Mouse (Mus musculus): ENCODE results near the gene Eps8l1.
"Not testable (repeated sequence)": the region's sequence is repeated elsewhere in the genome, so short reads cannot be mapped to it uniquely, and the experiment has no call there.

Gene Eps8l1

DNA sequence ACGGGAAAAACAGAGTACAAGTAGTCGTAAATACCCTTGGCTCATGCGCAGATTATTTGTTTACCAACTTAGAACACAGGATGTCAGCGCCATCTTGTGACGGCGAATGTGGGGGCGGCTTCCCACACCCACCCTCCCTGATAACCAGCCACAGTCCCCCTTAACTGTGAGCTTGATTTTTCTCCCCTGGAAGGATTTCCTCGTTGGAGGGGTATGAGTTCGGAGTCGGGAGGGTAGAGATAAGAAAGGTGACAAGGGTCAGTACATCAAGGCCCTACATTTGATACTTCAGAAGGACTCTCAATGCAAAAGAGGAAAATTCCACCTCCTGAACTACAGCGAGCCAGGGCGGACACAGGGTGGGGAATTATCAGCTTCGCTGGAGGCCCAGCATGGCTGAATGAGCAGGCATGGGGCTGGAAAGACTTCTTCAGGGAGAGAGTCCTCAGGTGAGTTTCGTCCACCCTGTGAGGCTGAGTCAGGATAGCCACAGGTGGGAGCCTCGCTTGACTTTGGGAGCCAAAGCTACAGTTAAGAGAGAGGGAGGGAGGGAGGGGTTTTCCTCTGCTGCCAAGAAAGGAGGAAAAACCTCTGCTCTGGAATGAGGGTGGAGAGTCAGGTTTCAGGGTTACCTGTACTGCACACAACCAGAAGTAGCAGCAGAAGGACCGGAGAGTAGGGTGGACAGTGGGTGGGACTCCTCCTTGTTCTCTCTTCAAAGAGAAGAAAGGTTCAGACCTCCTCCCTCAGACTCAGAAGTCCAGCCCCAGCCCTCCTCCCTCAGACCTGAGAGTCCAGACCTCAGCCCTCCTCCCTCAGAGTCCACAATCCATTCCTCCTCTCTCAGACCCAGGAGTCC is at the start of gene Eps8l1:
Eps8l1 (plus strand) TSS at position 99 of the 859 bp plus-strand sequence.
- DNase-seq: no peak

DNA sequence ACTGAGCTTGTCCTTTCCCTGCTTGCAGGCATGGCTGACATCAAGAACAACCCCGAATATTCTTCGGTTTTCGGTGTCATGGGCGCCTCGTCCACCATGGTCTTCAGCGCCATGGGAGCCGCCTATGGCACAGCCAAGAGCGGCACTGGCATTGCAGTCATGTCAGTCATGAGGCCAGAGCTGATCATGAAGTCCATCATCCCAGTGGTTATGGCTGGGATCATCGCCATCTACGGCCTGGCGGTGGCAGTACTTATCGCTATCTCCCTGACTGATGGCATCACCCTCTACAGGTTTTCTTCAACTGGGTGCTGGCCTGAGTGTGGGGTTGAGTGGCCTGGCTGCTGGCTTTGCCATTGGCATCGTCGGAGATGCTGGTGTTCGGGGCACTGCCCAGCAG is 48.1 kb upstream of the Eps8l1 start:
- not testable (repeated sequence) for DNase-seq

DNA sequence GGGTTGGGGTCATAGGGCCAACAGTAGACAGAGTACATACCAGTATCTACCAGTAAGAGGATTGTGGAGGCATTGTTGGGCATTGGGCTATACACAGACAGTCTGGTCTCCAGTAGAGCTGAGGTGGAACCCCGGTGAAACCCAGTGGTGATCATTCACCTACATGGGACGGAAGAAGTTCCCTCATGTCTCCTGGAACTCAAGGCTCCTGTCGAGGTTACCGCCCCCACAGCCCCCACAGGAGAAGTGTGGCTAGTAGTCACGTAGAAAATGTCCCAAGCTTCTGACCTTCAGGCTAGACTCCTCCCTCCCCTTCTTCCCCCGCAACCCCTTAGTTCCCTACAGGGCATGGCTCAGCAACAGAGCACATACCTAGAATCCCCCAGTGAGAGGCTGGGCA is 40.8 kb upstream of the Eps8l1 start:
- no peak for DNase-seq

DNA sequence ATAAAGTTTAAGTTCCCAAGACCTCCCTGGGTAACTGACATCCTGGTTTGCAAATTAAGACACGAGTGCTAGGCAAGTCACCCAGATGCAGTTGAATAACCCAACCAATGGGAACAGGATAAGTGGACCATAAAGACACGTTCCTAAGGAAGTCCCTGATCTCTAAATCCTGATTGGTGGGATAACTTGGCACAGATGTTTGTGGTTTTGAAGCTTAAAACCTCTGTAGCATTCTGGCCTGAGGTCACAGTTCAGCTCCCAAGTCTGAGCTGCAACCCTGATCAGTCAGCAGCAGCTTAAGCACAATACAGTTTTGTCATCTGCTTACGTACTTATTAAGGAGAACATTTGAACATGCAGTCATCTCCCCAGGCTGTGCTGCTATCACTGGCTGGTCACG is 40.2 kb upstream of the Eps8l1 start:
- DNase-seq: no peak

DNA sequence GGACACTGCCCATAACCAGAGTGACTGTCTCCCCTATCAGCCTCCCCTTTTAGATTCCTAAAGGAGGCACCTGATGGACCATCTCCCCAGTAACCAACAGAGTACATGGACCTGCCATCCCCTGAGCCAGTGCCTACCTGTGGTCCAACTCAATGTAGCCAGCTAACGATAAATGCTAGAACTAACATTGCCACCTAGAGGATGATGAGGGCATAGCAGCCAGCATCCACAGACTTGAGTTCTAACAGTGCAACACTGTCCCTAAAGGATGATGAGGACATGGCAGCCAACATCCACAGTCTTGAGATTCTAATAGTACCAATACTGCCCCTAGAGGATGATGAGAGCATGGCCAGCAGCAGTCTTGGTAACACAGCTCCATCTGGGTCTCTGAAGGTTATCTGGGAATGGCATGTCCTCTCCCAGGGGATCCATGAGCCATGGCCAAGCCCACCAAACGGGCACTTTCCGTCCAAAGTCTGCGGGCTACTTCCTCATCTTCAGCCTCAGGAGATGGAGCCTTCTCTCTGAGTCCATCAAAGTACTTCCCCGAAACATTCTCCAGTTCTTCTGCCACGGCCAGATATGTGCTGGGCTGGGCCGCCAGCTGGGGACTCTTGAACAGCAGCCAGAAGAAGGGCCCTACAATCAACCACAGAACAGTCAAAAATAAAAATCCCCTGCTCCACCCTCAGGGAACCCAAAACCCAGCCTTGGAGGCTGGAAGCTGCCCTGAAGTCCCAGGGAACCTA is 33.1 kb upstream of the Eps8l1 start:
- peak; percentile 85 for DNase-seq

DNA sequence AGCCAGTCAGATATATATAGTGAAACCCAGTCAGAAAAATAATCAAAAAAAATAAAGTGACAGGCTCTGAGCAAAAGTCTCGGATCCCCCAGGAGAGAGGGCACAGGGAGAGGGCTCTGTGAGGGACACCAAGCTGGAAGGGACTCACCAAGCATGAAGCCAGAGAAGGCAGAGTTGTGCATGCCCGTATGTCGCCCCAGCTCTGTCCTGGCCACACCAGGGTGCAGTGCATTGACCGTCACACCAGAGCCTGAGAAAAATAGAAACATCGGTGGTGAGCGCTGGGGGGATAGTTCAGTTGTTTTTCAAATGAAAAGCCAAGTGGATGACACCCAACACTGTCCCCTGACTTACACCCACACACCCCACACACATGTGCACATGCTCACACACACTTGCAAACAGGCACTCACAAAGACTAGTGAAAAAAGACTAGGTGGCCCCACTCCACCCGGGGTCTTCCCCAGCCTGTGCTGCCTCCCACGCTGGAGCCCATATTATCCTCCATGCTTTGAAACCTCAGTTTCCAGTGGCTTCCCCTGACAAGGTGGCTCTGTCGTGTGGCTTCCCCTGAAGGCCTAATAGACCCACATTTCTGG is 30.1 kb upstream of the Eps8l1 start:
- DNase-seq: no peak

DNA sequence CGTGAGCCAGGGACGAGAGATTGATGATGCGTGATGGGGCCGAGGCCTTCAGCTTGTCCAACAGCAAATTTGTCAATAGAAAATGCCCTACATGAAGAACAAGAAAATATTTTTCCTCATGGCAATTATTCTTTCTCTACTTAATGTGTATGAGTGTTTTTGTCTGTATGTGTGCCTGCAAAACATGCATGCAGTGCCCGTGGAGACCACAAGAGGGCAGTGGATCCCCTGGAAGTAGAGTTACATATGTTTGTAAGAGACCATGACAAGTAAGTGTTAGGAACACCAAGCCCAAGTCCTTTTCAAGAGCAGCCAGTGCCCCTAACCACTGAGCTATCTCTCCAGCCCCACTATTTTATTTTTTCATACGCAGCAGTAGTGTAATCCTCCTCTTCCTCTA is 28.9 kb upstream of the Eps8l1 start:
- DNase-seq: no peak

DNA sequence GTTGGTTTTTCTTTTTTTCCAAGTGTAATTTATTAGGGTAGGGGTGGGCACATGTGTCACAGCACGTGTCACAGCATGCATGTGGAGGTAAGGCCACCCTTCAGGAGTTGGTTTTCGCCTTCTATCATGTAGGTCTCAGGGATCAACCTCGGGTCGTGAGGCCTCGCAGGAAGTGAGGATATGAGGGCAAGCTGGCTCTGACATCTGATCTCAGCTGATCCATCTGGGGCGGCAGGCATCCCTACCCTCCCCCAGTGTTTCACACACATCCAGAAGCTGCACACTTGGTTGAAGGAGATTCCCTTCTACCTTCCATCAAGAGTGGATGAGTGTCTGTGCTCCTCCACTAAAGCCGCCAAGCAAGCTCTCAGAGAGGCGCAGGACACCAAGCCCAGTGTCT is 28.4 kb upstream of the Eps8l1 start:
- DNase-seq: no peak

DNA sequence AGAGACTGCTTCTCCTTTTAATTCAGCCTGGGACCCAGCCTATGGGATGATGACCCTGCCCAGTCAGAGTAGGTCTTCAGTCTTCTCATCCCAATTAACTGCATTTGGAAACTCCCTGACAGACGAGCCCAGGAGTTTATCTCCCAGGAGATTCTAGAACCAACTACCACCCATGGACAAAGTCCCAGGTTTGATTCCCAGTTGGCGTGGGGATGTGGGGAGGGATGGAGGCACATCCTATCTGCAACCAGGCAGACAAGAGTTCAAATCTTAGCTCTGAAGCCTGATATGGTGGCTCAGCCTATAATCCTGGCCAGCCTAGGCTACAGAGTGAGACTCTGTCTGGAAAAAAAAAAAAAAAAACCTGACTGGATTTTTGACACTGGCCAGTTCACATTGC is 22.8 kb upstream of the Eps8l1 start:
- no peak for DNase-seq

DNA sequence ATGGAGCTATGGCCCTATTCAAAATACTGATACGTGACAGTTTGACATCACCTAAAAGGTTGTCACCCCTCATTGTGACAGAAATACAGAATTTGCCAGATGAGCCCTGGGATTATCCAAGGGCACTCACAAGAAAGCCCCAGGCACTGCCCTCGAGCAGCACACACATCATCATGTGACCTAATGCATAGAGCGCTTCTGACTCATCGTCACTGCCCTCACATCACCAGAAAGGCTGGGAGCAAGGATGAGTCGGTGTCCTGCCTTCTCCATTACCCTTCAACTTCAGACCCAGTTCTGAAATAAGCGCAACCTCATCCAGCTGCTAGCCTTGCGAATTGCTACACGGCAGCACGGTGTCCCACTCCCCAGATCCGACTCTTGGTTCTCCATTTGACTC is 19.9 kb upstream of the Eps8l1 start:
- no peak for DNase-seq

DNA sequence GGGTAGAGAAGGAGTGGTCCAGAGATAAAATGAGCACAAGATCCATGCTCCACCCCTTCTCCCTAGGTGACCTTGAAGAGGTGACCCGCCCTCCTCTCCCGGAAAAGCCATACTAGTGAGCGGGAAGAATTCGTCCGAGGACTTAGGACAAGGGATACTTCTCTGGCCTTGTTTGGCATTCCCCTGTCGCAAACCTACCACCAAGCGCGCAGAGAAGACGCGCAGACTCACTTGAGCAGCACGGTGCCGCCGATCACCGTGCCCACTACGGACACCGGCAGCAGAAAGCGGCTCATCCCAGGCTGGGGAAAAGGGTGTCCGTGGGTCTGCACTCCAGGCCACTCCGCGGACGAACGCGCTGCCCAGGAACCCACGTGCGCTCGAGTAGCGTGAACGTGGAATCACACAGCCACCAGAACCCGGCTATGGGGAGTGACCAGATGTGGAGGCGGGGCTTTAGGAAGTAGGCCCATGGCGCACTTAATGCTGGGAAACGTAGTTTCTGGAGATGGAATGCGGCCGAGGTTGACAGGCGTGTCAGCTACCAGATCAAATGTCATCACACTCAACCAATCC is 15.2 kb upstream of the Eps8l1 start, which contains the start of gene Rdh13:
Rdh13 (minus strand) TSS at position 434 of the 576 bp plus-strand sequence.
- peak; percentile 91 for DNase-seq

DNA sequence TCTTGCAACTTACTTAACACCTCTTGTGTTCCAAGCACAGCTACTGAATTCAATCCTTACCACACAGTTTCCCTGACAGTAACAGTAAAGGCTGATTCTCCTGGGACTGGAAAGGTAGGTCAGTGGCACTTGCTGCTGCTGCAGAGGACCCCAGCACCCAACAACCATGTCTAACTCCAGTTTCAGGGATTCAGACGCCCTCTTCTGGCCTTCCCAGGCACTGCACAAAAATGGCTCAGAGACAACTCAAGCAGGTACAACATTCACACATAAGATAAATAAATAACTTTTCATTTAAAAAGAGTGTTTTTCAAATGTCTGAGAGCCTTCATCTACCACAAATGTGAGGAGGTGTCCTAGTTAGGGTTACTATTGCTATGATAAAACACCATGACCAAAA is 13.3 kb upstream of the Eps8l1 start:
- DNase-seq: peak; percentile 34

DNA sequence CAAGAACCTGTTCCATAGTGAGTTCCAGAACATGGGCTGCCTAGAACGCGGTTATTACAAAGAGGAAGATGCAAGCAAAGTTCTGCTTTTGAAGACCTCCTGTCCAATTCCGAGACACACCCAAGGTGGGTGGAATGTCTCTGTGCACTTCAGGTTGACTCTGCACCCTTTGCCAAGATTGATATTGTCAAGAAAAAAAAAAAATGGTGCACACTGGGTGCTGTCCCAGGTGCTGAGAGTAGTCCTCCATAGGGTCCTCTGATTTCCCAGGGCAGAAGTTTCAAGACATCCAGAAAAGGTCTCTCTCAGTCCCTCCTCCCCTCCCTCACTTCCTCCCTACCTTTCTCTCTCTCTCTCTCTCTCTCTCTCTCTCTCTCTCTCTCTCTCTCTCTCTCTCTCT is 12.0 kb upstream of the Eps8l1 start:
- no peak for DNase-seq

DNA sequence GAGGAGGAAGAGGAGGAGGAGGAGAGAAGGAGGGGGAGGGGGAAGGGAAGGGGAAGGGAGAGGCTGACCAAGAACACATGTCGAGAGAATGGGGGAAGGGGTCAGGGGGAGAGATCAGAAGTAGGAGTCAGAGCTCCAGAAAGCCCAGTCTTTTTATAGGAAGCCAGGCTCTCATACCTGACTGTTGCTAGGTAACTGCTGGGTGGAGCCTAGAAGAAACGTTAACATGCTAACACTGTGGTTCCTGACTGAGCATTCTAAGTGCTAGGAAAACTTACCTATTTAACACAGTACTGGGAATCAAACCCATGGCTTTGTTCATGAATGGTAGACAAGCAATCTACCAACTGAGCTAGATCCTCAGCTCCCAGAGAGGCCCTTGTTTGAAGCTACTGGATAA is 11.3 kb upstream of the Eps8l1 start:
- no peak for DNase-seq

DNA sequence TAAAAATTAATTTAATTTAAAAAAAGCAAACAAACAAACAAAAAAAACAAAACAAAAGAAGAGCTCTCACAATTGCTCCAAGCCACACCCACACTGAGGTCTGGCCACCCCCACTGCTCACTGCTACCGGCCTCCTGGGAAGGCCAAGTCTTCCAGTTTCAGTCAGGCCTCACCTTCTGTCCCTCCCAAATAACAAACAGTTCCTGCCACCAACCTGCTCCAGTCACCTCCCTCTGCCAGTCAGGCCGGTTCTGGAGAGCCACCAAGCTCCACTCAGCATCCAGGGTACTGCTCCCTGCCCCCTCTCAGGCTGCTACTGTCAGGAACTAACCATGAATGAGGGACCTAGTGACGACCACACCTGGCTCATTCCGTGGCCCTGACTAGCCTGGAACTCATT is 7.8 kb upstream of the Eps8l1 start:
- DNase-seq: no peak

DNA sequence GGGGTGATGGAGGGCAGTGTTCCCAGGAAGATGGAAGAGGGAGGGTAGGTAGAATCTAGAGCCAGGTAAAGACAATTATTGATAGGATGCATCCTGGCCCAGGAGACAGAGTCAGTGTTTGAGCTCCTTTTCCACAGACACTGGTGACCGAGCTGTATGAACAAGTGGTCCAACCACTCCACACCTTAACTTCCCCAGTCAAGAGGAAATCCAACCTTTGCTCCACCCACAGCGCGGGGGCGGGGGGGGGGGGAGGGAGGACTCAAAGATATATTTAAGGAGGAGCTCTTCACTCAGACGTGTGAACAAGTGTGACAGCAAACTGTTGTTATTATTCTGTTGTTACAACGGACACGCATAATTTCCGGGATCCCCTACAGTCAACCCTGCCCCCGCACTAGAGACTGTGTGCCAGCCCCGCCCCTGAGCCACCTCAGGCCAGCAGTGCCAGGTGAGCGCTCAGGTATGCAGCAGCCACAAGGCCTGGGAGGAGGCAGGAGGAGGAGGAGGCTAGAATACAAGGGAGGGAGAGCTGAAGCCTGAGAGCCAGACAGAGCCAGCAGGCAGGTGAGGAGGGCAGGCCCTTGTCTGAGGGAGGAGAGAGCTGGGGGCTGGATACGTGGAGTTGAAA is 3.8 kb downstream of the Eps8l1 start:
- no peak for DNase-seq

DNA sequence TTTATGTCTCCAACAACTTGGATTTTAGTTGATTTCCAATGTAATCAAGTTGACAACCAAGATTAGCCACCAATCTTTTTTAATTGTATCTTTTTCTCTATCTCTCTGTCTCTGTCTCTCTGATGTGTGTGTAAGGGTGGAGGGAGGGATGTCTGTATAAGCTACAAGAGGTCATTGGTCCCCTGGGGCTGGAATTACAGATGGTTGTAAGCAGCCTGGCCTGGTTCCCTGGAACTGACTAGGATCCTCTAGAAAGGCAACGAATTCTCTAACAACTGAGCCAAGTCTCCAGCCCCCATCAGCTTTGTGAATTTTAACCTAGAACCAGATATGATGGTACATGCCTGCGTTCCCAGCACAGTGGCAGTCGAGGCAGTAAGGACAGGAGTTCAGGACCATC is 7.3 kb downstream of the Eps8l1 start:
- no peak for DNase-seq

DNA sequence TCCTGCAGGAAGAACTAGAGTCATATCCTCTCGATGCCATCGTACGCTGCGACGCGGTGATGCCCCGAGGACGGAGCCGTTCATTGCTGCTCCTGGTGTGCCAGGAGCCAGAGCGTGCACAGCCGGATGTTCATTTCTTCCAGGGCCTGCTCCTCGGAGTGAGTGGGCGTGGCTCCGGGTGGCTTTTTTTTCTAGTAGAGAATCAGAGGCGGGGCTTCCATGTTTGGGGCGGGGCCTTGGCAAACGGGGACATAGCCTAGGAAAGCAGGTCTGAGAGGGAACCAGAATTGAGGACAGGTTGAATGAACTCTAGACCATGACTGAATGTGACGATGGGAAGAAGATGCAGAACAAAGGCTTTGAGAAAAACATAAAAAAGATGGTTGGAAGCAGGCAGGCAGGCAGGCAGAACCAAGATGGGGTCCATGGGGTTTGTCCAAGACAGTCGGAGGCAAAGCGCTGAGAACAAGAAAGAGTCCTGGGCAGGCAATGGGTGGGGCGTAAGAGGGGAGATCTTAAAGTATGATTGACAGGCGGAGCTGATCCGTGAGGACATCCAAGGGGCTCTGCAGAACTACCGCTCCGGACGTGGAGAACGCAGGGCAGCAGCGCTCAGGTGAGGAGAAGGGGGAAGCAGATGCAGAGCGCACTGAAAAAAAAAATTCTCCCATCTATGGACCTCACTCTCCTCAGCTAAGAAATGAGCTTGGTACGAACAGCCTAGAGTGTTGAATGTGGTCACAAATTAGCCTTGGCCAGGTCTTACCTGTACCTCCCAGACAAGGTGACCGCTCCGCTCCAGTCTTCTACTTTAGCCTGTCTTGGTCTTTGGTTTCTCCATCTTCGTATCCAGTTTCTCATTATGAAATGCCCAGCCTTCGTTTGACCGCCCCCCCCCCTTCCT is 10.1 kb downstream of the Eps8l1 start:
- peak; percentile 69 for DNase-seq

DNA sequence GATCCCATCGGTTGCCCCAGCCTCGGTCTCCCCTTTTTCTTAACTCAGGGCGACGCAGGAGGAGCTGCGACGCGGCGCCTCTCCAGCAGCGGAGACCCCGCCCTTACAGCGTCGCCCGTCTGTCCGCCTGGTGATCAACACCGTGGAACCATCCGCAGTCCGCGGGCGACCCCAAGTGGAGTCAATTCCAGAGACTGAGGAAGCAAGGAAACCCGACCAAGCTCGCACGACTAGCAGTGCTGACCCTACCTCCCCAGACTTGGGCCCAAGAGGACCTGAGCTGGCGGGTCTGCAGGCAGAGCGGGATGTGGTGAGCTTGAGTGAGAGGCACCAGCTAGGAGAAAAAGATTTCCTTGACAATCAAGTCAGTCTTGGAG is 10.7 kb downstream of the Eps8l1 start:
- DNase-seq: peak; percentile 62

DNA sequence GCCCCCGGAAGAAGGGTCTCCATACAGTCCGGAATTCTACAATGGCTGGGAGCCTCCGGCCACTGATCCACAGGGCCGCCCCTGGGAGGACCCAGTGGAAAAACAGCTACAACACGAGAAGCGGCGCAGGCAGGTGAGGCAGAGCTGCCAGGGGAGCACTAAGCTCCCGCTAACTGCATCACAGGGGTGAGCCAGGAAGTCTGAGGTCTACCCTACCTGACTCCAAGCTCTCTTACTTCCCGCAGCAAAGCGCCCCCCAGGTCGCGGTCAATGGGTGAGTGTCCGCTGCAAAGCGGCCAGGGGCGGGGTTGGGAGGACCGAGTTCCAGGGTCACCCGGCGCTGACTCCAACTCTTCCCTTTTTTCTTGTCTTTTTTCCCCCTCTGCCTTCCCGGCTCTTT is 13.5 kb downstream of the Eps8l1 start:
- no peak for DNase-seq

DNA sequence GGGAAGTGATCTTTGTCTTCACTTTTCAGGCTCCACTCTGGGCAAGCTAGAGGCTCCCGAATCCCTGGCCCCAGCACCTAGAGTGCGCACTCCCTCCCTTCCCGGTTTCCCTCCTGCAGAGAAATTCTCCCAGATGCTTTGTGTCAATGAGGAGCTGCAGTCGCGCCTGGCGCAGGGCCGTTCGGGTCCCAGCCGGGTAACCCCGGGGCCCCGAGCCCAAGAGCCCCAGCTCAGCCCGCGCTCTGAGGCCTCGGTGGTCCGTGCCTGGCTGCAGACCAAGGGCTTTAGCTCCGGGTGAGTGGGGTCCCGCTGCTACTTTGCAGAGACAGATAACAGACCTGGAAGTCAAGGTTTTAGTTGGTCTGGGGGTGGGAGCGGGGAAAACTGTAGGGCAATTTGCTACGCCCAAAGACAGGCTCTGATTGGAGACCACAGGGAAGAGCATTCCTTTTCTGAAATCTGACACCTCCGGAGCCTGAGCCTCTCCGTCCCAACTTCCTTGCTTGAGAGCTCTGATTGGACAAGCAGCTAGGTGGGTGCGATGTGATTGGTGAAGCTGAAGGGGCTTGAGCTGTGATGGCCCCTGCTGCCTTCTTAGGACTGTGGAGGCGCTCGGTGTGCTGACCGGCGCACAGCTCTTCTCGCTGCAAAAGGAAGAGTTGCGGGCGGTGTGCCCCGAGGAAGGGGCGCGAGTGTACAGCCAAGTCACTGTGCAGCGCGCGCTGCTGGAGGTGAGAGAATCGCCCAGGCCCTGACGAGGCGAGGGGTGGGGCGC is 17.7 kb downstream of the Eps8l1 start:
- peak; percentile 79 for DNase-seq
